Mouse (Mus musculus) forebrain, embryonic 11.5 days (tissue): ENCODE data around the gene Gm47985. TPM values are rescaled to one million over a fixed set of nuclear protein-coding genes. Genes with fewer than 3 reads are reported as not detected.

Source experiments
- polyA plus RNA-seq: library from polyadenylated mRNA; unstranded; fragments of >200 nt; fragmentation: Nextera tagmentation; extraction: Ambion mirVana; gene quantifications from 2 replicates; pipeline ENCODE4 v1.2.1, GENCODE M21; 2014

Gene Gm47985
- polyA plus RNA-seq, 1 experiment from 2014 or later: 0.87 TPM

Other genes starting within 250 kb of the Gm47985 start
- 10.1 and 12.1 TPM in 2 replicates for gene Hmcn1, start 189.1 kb upstream of the Gm47985 start, polyA plus RNA-seq
- gene Gm8947, start 9.8 kb downstream of the Gm47985 start, polyA plus RNA-seq: 0.16 and 0.19 TPM in 2 replicates
- gene Gm47995, start 15.9 kb downstream of the Gm47985 start, polyA plus RNA-seq: not detected in 2 replicates
- gene 3110040M04Rik, start 21.6 kb downstream of the Gm47985 start, polyA plus RNA-seq: not detected in 2 replicates
- gene Gm47996, start 27.6 kb downstream of the Gm47985 start, polyA plus RNA-seq: not detected in 2 replicates
- gene Ivns1abp, start 161.9 kb downstream of the Gm47985 start, polyA plus RNA-seq: 468 and 472 TPM in 2 replicates
- 22.6 and 24.6 TPM in 2 replicates for gene Swt1, start 245.9 kb downstream of the Gm47985 start, polyA plus RNA-seq
- gene Trmt1l, start 246.0 kb downstream of the Gm47985 start, polyA plus RNA-seq: 57.8 and 61.9 TPM in 2 replicates